Mouse (Mus musculus): ENCODE measurements around the gene Slc25a16.

Slc25a16 gene

DNA sequence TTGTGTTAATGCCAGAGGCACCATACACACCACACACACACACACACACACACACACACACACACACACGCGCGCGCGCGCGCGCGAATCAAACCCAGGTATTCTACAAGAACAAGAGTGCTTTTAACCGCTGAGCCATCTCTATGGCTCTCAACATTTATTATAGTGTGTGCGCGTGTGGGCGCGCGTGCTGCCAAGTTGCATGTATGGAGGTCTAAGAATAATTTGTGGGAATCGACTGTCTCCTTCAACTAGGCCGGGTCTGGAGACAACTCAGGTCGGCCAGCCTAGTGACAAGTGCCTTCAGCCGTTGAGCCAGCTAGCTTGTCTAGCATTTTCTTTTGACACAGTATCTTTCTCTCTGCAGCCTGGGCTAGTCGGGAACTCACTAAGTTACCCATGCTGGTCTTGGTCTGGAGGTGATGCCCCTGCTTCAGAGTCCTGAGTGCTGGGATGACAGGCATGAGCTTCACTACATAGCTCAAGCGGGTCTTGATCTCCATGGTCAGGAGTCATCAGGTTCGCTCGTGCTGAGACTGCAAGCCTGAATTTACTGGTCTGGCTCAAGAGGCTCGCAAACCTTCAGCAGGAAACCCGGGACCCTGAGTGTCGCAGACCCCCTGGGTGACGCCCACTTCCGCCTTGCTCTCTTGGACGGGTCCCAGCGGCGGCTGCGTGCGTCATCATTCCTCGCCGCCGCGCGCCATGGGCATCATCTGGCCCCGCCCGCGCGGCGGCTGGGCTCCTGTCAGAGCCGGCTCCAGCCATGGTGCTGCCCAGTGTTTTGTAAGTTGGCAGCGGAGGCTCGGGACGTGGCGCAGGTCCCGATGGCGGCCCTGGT lies at the start of gene Slc25a16:
Slc25a16 (plus strand) TSS at position 709 of the 841 bp plus-strand sequence.
- DNase-seq: peak; percentile 88 to 92

GRCm38 (mm10) chr10:62874828-62875227 lies 45.6 kb upstream of the Slc25a16 start:
- DNase-seq: no peak

GRCm38 (mm10) chr10:62875565-62875964 lies 44.9 kb upstream of the Slc25a16 start:
- DNase-seq: no peak

DNA sequence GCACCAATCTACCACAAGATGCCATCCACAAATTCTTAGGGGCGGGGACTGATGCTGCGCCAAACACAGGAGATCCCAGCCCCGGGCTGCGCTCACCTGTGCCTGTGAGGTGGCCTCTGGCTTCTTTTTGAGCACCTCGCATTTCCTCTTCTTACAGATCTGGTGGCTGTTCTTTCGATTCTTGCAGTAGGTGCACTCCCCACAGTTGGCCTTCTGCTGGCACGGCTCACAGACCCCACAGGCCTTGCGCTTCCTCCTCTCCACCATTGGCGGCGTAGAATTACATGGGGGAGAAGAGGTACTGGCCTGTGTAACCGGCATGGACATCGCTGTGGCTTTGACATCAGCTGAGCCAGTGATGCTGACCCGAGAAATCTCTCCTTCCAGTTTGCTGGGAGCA lies 42.4 kb upstream of the Slc25a16 start:
- no peak for DNase-seq

DNA sequence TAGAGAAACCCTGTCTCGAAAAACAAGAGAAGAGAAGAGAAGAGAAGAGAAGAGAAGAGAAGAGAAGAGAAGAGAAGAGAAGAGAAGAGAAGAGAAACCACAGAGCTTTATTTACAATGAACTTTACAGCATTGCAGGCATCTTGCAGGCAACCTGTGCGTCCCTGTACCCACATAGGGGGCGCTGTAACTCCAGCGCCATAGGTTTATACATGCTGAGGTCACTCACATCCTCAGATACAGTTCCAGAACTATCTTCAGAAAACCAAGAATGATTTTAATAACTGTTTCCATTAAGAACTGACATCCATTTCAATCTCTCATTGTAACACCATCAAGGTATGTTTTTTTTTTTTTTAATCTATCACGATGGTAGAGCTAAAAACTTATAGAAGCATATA lies 39.2 kb upstream of the Slc25a16 start:
- DNase-seq: peak; percentile 27 to 34

DNA sequence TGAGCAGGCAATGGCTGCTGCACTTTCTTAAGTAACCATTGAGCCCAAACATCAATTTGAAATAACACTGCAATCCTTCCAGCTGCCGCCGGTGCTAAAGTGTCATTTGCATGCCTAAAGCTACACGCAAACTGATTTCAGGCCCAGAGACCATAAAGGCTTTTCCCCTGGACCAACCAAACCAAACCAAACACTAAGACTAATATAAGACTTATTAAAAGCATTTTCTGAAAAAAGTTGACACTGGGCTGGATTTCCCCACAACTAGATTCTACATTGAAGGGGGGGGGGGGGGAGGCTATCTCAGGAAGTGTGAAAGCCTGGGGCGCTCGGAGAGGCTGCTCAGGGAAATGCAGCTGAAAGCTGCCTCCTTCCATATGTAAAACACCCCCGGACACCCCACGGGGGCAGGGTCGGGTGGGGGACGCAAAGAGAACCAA lies 36.5 kb upstream of the Slc25a16 start:
- DNase-seq: no peak

- no peak for DNase-seq
Observed at GRCm38 (mm10) chr10:62884517-62884916, 35.9 kb upstream of the Slc25a16 start.

- DNase-seq: no peak
Observed at GRCm38 (mm10) chr10:62885460-62885859, 35.0 kb upstream of the Slc25a16 start.

DNA sequence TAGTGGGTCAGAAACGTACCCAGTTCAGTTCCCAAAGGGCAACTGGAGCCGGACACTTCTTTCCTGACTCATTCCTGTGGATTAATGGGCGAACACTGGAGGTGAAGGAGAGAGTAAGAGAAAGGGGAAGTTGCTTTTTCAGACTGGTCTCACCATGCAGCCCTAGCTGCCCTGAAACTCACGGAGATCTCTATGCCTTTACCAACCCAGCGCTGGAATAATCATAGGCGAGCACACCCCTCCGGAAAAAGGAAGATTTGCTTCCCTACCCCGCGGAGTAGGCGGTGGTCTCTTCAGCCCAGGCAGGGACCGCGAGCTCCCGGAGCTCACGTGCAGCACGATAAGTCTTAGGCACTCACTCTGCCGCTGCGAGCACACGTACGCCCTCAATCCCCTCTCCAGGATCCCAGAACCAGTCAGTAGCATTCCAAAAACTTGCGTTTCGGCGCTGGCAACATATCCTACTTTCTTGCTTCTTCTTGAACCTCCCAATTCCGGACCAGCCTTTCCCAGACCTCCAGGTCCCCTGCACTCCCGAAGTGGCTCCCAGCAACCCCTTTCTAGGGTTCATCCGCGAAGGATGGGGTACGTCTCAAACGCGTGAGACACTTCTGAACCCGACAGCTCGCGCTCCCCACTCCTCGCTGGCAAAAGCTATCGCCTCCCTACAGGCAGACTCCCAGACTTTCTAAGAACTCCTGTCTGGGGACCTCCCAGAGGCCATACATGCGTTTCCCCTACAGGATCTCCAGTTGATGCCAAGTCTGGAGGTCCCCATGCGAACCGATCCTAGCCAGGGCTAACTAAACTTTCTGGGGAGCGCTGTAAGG lies 34.2 kb upstream of the Slc25a16 start:
- peak in 1 of 2 experiments; percentile 7 for DNase-seq

DNA sequence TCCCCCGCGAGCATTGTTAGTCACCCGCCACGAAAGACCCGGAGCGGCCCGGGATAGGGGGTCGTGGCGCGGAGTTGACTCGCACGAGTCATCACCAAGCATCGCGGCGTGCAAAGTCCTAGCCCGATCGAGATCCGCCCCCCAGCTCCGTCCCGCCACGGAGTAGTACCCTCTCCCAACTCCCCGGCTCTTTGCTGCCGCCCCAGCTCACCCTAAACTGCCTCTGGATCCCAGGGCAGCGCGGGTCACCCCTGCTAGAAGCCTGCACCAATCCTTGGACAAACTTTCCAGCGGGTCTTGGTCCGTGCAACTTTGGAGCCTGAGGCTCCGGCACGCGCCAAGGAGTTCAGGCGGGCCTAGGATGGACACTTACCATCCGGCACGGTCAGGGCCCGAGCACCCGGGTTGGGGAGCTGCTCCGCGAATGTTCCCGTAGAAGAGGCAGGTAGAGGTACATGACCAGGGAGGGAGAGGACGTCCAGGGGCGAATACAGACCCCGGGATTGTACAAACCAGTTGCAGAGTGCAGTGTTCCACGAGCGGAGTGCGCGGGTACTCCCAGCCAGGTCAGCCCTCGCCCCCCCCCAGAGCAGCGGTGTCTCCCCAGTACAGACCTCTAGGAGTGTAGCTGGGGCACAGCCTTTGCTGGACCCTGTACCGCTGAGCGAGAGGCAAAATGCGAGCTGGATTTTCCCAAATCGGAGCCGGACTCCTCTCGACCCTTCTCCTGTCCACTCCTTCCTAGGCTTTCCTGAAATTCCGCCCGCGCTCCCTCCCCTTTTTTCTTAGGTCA lies 33.4 kb upstream of the Slc25a16 start:
- DNase-seq: peak; percentile 18 to 28

- DNase-seq: no peak
Observed at GRCm38 (mm10) chr10:62891025-62891424, 29.4 kb upstream of the Slc25a16 start.

- DNase-seq: no peak
Observed at GRCm38 (mm10) chr10:62892549-62893232, 27.7 kb upstream of the Slc25a16 start.

- no peak for DNase-seq
Observed at GRCm38 (mm10) chr10:62893356-62893884, 27.0 kb upstream of the Slc25a16 start.

GRCm38 (mm10) chr10:62894447-62894846 lies 26.0 kb upstream of the Slc25a16 start:
- no peak for DNase-seq

DNA sequence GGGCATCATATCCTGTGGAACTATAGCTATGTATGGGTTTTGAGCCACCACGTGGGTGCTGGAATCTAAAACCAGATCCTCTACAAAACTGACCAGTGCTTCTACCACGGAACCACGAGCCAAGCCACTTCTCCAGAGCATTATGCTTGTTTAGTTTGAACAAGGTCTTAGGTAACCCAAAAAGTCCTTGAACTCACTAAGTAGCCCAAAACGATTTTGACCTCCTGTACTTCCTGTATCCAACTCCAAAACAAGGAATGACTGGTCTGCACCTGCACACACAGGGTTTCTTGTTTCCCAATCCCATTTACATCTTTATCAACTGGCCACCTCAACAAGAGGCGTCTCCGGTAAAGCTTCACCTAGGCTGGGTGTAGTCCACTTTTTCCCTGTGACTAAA lies 25.0 kb upstream of the Slc25a16 start:
- no peak for DNase-seq

DNA sequence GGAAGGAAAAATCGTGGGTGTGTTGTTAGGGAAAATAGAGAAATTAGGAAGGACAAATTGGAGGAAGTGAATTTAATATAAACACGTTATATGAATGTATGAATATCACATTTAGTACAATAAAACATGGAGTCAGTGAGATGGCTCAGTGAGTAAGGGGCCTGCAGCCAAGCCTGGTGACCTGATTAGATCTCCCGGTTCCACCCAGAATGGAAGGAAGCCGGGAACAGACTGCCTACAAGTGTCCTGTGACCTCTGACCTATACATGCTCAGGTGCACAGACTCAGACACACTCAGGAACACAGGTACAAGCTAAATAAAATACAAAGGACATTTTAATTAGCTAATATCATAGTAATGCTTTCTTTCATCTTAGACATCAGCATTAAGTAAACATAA lies 24.4 kb upstream of the Slc25a16 start:
- no peak for DNase-seq

DNA sequence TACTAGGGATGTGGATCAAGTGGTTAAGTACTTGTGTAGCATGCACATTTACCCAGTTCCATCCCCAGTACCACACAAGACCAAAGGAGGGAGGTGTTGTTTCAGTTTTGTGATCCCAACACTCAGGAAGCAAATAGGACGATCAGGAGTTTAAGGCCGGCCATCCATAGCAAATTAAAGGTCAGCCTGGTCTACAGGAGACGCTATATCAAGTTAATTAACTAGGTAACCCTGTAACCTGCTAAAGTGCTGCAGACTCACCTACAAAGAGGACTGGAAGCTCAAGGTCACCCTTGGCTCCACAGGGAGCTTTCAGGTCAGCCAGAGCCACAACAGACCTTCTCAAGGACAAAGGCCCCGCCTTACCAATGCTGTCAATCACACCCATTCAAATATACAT lies 23.7 kb upstream of the Slc25a16 start:
- DNase-seq: no peak

DNA sequence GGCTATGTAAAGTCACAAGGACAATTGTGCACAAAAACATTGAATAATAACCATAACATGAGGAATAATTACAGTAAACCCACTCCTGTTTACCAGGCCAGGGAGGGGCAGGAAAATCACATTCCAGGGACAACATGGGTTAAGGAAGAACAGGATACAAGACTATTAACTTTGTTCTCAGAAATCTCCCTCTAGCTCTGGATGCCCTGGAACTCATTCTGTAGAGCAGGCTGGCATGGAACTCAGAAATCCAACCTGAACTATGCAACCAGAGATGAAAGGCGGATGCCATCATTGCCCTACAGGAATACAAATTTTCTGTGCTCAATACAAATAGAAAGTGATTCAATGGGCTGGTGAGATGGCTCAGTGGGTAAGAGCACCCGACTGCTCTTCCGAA lies 23.0 kb upstream of the Slc25a16 start:
- DNase-seq: no peak

DNA sequence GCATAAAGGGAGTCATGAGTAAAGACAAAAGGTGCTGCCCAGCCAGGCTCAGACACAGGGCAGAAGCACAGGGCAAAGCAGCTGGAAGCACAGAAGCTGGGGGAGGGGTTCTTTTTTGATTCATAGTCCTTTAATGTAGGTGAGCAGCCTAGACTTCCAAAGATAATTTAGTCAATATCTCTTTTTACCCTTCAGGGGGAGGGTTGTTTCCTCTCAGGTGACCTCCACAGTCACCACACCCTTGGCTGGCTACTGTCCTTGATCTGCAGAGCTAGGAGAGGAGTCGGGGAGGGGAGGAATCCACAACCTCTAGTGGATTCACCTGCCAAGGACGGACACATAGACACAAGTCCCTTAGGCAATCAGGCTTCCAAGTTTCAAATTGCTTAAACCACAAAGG lies 22.4 kb upstream of the Slc25a16 start:
- no peak for DNase-seq

DNA sequence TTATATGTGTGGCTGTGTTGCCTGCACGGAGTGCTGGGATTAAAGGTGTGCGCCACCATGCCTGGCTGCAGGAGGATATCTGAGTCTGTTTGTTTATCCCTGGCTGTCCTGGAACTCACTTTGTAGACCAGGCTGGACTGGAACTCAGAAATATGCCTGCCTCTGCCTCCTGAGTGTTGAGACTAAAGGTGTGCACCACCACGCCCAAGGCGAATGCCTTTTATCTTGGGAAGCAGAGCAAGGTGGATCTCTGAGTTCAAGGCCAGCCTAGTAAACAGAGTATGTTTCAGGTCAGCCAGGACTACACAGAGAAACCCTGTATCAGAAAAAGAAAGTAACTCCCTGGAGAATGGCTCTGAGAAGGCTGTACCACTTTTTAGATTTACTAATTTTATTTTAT lies 20.3 kb upstream of the Slc25a16 start:
- DNase-seq: no peak

GRCm38 (mm10) chr10:62901826-62902225 lies 18.6 kb upstream of the Slc25a16 start:
- no peak for DNase-seq

DNA sequence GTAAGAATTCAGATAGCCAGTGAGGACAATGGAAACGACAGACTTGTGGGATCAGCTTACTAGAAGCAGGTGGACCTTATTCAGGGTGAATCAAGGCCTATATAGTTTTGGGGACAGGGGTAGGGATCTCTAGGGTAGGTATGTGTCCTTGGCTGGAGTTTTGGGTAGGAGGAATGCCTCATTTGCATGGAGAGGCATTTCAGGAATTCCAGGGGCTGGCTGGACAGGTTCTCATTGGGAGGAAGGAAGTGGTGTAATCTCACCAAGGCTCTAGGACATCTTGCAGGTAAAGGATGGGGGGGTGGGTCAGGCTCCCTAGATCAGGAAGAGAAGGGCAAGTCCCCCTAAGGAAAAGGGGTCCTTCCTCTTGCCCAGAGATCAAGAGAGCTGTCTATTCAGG lies 17.6 kb upstream of the Slc25a16 start:
- no peak for DNase-seq
